28 mouse cellular contexts compared by ENCODE assay signal in the genomic region with DNA sequence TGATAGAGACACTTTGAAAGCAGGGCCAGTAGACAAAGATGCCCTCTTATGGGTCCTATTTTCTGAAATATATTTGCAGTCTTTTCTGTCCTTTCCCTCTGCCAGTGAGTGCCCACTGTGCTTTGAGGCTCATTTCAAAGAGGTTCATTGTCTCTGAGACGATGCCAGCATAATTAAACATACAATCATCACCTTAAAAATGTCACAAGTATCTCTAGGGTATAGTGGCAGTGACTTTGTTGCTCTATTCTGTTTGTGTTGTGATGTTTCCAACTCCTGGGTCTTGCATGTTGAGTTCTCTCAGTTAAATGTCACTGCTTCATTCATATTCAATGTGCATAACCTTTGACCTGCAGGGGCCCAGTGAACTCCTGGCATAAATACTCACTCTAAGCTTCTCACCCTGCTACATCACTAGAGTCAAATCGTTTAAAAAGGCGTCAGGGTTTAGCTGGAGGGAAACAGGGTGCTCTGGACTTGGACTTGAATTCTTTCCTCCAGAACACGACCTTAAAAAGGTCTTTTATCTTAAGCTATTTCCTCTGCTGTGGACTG.
A peak's percentile ranks its signal among the peaks of the same experiment; 100 is the strongest.
DNase-seq lines count a peak whose midpoint lies in the region; ATAC-seq lines count a peak whose summit lies in the region.
"Had no signal": no experiment of that assay in that cellular context is flagged by ENCODE, and none has a peak within 500 bp of the region (broad histone marks: within the 10 kb centered on the region; RNA-seq: fewer than 3 reads in every experiment).

No protein-coding gene starts in this region.

- H3K36me3 ChIP-seq in heart, embryonic 13.5 days: no peaks in the 10 kb centered on the region
- no peaks in the 10 kb centered on the region for H3K36me3 ChIP-seq in midbrain, embryonic 11.5 days (ENCODE audit: control insufficient read depth, insufficient read depth, low read length)
- H3K36me3 ChIP-seq in midbrain, embryonic 13.5 days: no peaks in the 10 kb centered on the region
- H3K36me3 ChIP-seq: hindbrain, embryonic 12.5 days; limb, embryonic 10.5 days; limb, embryonic 15.5 days had no signal

- peaks cover 9% of the 10 kb centered on the region for H3K4me1 ChIP-seq in heart, embryonic 13.5 days
- peaks cover 14% of the 10 kb centered on the region for H3K4me1 ChIP-seq in midbrain, embryonic 11.5 days (ENCODE audit: control insufficient read depth, insufficient read depth, low read length)
- H3K4me1 ChIP-seq in midbrain, embryonic 13.5 days (replicated peaks): peaks cover 13% of the 10 kb centered on the region
- H3K4me1 ChIP-seq: limb, embryonic 10.5 days; limb, embryonic 15.5 days had no signal

- H3K27ac ChIP-seq in heart, embryonic 13.5 days (replicated peaks): peak overlapping the region; percentile 50; the same call in 1 of the 2 replicates
- peak overlapping the region; percentile 0; the same call in 1 of the 2 replicates for H3K27ac ChIP-seq in midbrain, embryonic 11.5 days (ENCODE audit: low read depth, low read length)
- no peak overlapping the region for H3K27ac ChIP-seq in midbrain, embryonic 13.5 days
- H3K27ac ChIP-seq: hindbrain, embryonic 12.5 days; limb, embryonic 10.5 days; limb, embryonic 15.5 days; liver, embryonic 14.5 days; macrophage had no signal

- no peak for DNase-seq in heart, adult 18-20 months
- DNase-seq in midbrain, embryonic 11.5 days (ENCODE audit: low spot score, missing footprints): peak; percentile 93
- DNase-seq in embryo, embryonic 10 days (ENCODE audit: low spot score): peak; percentile 49
- DNase-seq in embryo, embryonic 9.5 days (ENCODE audit: extremely low spot score): peak; percentile 27
- DNase-seq in adrenal gland, postnatal 25 days: no peak
- DNase-seq: adrenal gland, adult 2 months; B cell, adult 2 months; cerebellum, adult 8-10 months; cerebellum, postnatal 25 days; gastrocnemius, postnatal 36 days; kidney, postnatal 14 days; layer of hippocampus, adult 9-11 months; lung, adult 2 months; lung, postnatal 10 days; right cerebral cortex, adult 18-20 months; spleen, adult 18-20 months; thymus, postnatal 36 days had no signal

- H3K9me3 ChIP-seq in heart, embryonic 13.5 days: no peaks in the 10 kb centered on the region
- H3K9me3 ChIP-seq in midbrain, embryonic 11.5 days (ENCODE audit: control insufficient read depth, low read length): no peaks in the 10 kb centered on the region
- H3K9me3 ChIP-seq in midbrain, embryonic 13.5 days: no peaks in the 10 kb centered on the region
- H3K9me3 ChIP-seq: forebrain, embryonic 13.5 days; hindbrain, embryonic 12.5 days; limb, embryonic 10.5 days; limb, embryonic 15.5 days had no signal

- 24% methylated on average over 4 of the region's 4 CpGs for WGBS in heart, embryonic 13.5 days
- WGBS in midbrain, embryonic 11.5 days: 16% methylated on average over 4 of the region's 4 CpGs
- 5% methylated on average over 4 of the region's 4 CpGs for WGBS in midbrain, embryonic 13.5 days

- no peak overlapping the region for H3K4me3 ChIP-seq in heart, embryonic 13.5 days
- H3K4me3 ChIP-seq in midbrain, embryonic 11.5 days (ENCODE audit: low read depth, low read length): no peak overlapping the region
- no peak overlapping the region for H3K4me3 ChIP-seq in midbrain, embryonic 13.5 days (replicated peaks)
- H3K4me3 ChIP-seq: erythroblast, embryonic 14.5 days; forebrain, embryonic 13.5 days; hindbrain, embryonic 12.5 days; limb, embryonic 10.5 days; limb, embryonic 15.5 days had no signal

- H3K9ac ChIP-seq in heart, embryonic 13.5 days: no peak overlapping the region
- H3K9ac ChIP-seq in midbrain, embryonic 11.5 days (ENCODE audit: low read length): no peak overlapping the region
- no peak overlapping the region for H3K9ac ChIP-seq in midbrain, embryonic 13.5 days (replicated peaks)
- H3K9ac ChIP-seq: forebrain, embryonic 13.5 days; hindbrain, embryonic 12.5 days; limb, embryonic 15.5 days; liver, embryonic 14.5 days had no signal

- no peak overlapping the region for H3K4me2 ChIP-seq in heart, embryonic 13.5 days
- H3K4me2 ChIP-seq in midbrain, embryonic 11.5 days: no peak overlapping the region
- H3K4me2 ChIP-seq in midbrain, embryonic 13.5 days (replicated peaks): no peak overlapping the region
- H3K4me2 ChIP-seq: forebrain, embryonic 13.5 days; hindbrain, embryonic 12.5 days; limb, embryonic 15.5 days had no signal

- ATAC-seq in heart, embryonic 13.5 days (ENCODE audit: extremely low read depth, insufficient number of reproducible peaks, low FRiP score, low TSS enrichment): no peak
- no peak; the same call in 1 of the 2 replicates for ATAC-seq in midbrain, embryonic 11.5 days (ENCODE audit: low FRiP score)
- ATAC-seq in midbrain, embryonic 13.5 days: no peak
- ATAC-seq: activated CD4-positive, CD25-positive, alpha-beta regulatory T cell, adult 4 months; forebrain, embryonic 13.5 days; intestine, postnatal 0 days had no signal

- H3K27me3 ChIP-seq in heart, embryonic 13.5 days (replicated peaks): no peaks in the 10 kb centered on the region
- H3K27me3 ChIP-seq in midbrain, embryonic 11.5 days (ENCODE audit: control insufficient read depth, insufficient read depth, low read length): no peaks in the 10 kb centered on the region
- H3K27me3 ChIP-seq in midbrain, embryonic 13.5 days: no peaks in the 10 kb centered on the region
- H3K27me3 ChIP-seq: forebrain, embryonic 13.5 days; hindbrain, embryonic 12.5 days; limb, embryonic 15.5 days had no signal

Comparison
In these comparisons a context has a peak if more than half of its experiments do, and no peak if none do; other contexts are left out.
1. DNase-seq: peak in midbrain, embryonic 11.5 days (single experiment), embryo, embryonic 10 days (single experiment) and embryo, embryonic 9.5 days (single experiment); none in heart, adult 18-20 months (0 of 2) and adrenal gland, postnatal 25 days (single experiment).